Mouse (Mus musculus): Measurements from ENCODE around the gene Safb2.

DNA sequence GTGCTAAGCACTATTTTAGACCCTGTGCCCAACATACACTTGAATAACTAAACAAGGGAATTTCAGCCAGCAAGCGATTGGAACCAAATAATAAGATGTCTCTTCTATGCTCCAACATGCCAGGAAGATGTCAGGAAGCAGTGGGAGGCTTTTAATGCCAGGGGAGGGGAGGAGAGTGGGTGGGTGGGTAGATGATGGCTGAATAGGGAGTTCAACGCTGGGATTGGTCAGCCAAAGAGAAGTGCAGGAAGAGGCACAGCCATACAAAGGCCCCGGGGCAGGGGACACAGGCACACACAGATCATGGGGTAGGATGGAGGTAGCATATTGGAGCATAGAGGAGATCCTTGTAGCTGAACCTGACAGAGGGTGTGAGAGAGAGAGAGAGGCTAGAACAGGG, 47.5 kb downstream of the Safb2 start:
- TF ChIP-seq POLR2A (IDR thresholded peaks at IDR 0.05; ENCODE audit: low read depth, low read length) (no peak), CTCF (conservative IDR thresholded peaks at IDR 0.05; ENCODE audit: insufficient read depth, insufficient read length, low read depth, low read length) (no peak)

Measured in kidney, adult 2 months (tissue).